Mouse (Mus musculus) forebrain, embryonic 14.5 days (tissue): ENCODE measurements around the gene Irx4. TPM values are rescaled to one million over a fixed set of nuclear protein-coding genes. Genes with fewer than 3 reads are reported as not detected.

ENCODE experiments used
- ATAC-seq: fragments of 200-750 bp; cut with Nextera tagmentation; 2 replicates; pipeline ENCODE4 v1.8.0; 2017; ENCODE audit warnings: mild to moderate bottlenecking, moderate library complexity
- DNase-seq: peaks from one replicate; pipeline ENCODE4 v3.0.0-alpha.2; 2015; ENCODE audit warnings: low spot score
- H3K27ac ChIP-seq: fragments of 300-500 bp; sonication (generic); 2 replicates; pipeline ENCODE4 v1.5.1; 2014; ENCODE audit warnings: low read depth, mild to moderate bottlenecking, control low read depth, low read length, moderate library complexity
- H3K27me3 ChIP-seq: fragments of 300-500 bp; sonication (generic); replicated peaks from 2 replicates; pipeline ENCODE4 v1.6.1; 2014; ENCODE audit warnings: low read length, control low read depth, mixed read lengths; ENCODE audit not compliant: control insufficient read depth, insufficient read depth
- H3K36me3 ChIP-seq: fragments of 300-500 bp; sonication (generic); 2 replicates; pipeline ENCODE4 v1.6.1; 2014; ENCODE audit warnings: low read length, control low read depth; ENCODE audit not compliant: control insufficient read depth, insufficient read depth
- H3K4me1 ChIP-seq: fragments of 300-500 bp; sonication (generic); 2 replicates; pipeline ENCODE4 v1.6.1; 2014; ENCODE audit warnings: antibody characterized with exemption, low read length, control low read depth; ENCODE audit not compliant: control insufficient read depth, insufficient read depth
- H3K4me2 ChIP-seq: fragments of 300-500 bp; sonication (generic); 2 replicates; pipeline ENCODE4 v1.6.1; 2014; ENCODE audit warnings: mild to moderate bottlenecking, control low read depth, low read length
- H3K4me3 ChIP-seq: fragments of 300-500 bp; sonication (generic); 2 replicates; pipeline ENCODE4 v1.5.1; 2014; ENCODE audit warnings: low read depth, low read length, control low read depth
- H3K9ac ChIP-seq: fragments of 300-500 bp; sonication (generic); 2 replicates; pipeline ENCODE4 v1.6.1; 2014; ENCODE audit warnings: mild to moderate bottlenecking, low read length, control low read depth, moderate library complexity
- H3K9me3 ChIP-seq: fragments of 300-500 bp; sonication (generic); replicated peaks from 2 replicates; pipeline ENCODE4 v1.6.1; 2016; ENCODE audit warnings: low read length, control low read depth, mixed read lengths; ENCODE audit not compliant: control insufficient read depth
- WGBS: fragments of 180-500 bp; shearing (Covaris S2); extraction: QIAGEN DNeasy Blood & Tissue Kit; methylation state at CpG from one replicate; pipeline ENCODE4 v1.1.7; 2014; 5-methylcytosine and 5-hydroxymethylcytosine counted together
- polyA plus RNA-seq: library from polyadenylated mRNA; unstranded; fragments of >200 nt; fragmentation: Nextera tagmentation; extraction: Ambion mirVana; gene quantifications from 2 replicates; pipeline ENCODE4 v1.2.1, GENCODE M21; 2014

Irx4 gene
- polyA plus RNA-seq, 1 experiment from 2014 or later, result 0.06 TPM

GRCm38 (mm10) chr13:73305398-73306084, 45.3 kb downstream of the Irx4 start:
- Histone ChIP-seq H3K27ac (no peak overlapping the region), H3K9ac (no peak overlapping the region), H3K9me3 (no peaks in the 10 kb centered on the region), H3K4me1 (peaks cover 7% of the 10 kb centered on the region), H3K27me3 (no peaks in the 10 kb centered on the region), H3K4me3 (no peak overlapping the region), H3K36me3 (no peaks in the 10 kb centered on the region), H3K4me2 (no peak overlapping the region)
- WGBS, result 16% methylated on average over 8 of the region's 8 CpGs
- DNase-seq (peak; percentile 51), ATAC-seq (peak; percentile 74)

DNA sequence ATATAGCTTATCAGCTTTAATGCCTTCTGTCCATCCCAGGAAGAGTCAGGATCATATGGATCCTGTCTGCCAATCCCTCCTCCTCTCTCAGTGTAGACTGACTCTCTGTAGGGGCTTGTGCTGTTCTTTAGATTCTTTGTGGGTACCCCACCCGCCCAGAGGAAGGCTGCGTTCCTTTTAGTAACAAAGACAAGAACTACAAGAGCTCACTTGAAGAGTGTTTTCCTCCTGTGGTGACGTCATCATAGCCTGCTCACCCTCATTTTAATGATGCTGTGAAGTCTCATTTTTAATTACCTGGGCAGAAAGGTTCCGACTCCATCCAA, 45.8 kb downstream of the Irx4 start:
- Histone ChIP-seq H3K27me3 (no peaks in the 10 kb centered on the region), H3K4me2 (no peak overlapping the region), H3K4me1 (peaks cover 7% of the 10 kb centered on the region), H3K36me3 (no peaks in the 10 kb centered on the region), H3K9ac (no peak overlapping the region), H3K4me3 (no peak overlapping the region), H3K9me3 (no peaks in the 10 kb centered on the region), H3K27ac (no peak overlapping the region)
- 12% methylated on average over 4 of the region's 4 CpGs for WGBS
- ATAC-seq (peak; percentile 30), DNase-seq (no peak)

- DNase-seq, result no peak
- WGBS, result 33% methylated on average over 4 of the region's 4 CpGs
These were observed 46.2 kb downstream of the Irx4 start for GRCm38 (mm10) chr13:73306430-73306829.

DNA sequence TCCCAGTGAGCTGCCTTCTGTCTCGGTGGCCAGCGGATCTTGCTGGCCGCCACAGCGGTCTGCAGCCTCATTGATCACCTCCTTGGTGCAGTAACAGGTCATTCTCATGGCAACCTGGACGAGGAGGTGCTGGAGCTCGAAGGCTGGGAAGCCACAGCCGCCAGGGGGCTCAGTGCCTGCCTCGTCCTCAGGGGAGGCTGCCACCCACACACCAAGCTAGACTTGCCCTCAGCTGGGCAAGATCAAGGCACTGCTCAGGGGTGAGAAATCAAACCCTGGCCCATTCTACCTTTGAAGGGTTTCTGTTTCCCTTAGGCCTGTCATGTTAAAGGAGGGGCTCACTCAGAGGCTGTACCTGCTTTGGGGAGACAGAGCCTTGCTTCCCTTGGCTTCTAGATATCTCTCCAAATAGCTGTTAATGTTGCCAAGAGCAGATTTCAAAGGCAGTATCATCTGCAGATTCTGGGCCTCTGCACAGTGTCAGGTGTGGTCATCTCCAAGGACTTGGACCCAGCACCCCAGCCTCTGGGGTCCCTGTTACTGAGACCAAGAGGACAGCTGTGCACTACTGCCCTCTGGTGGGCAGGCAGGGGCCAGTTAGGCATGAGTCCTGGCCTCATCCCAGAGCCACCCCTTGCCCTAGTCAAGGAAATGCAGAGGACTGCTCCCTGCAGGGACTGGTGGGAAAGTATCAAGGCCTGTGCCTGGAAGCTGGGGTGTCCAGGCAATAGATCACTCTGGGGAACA, 50.1 kb downstream of the Irx4 start:
- H3K9ac ChIP-seq, result no peak overlapping the region
- ATAC-seq, result peak; percentile 57

More at GRCm38 (mm10) chr13:73306430-73306829, 46.2 kb downstream of the Irx4 start:
- Histone ChIP-seq H3K9me3 (no peaks in the 10 kb centered on the region), H3K27ac (no peak overlapping the region; the same call in 1 of the 2 replicates), H3K27me3 (no peaks in the 10 kb centered on the region), H3K4me3 (no peak overlapping the region), H3K4me1 (peaks cover 7% of the 10 kb centered on the region), H3K9ac (no peak overlapping the region), H3K4me2 (no peak overlapping the region), H3K36me3 (no peaks in the 10 kb centered on the region)
- peak; percentile 43; the same call in 1 of the 2 replicates for ATAC-seq

More for the DNA sequence above, 50.1 kb downstream of the Irx4 start:
- peaks cover 7% of the 10 kb centered on the region for H3K4me1 ChIP-seq
- H3K27ac ChIP-seq, result no peak overlapping the region
- WGBS, result 25% methylated on average over 8 of the region's 8 CpGs
- H3K4me3 ChIP-seq, result no peak overlapping the region
- H3K9me3 ChIP-seq, result no peaks in the 10 kb centered on the region
- no peaks in the 10 kb centered on the region for H3K27me3 ChIP-seq
- H3K36me3 ChIP-seq, result no peaks in the 10 kb centered on the region
- peak; percentile 62 for DNase-seq
- no peak overlapping the region for H3K4me2 ChIP-seq

Other genes with a start within 250 kb of the Irx4 start
- gene Mrpl36, start 68.0 kb downstream of the Irx4 start, polyA plus RNA-seq, result 94.9 and 113 TPM in 2 replicates
- 330 and 443 TPM in 2 replicates for gene Ndufs6, start 68.1 kb downstream of the Irx4 start, polyA plus RNA-seq
- gene Lpcat1, start 206.7 kb downstream of the Irx4 start, polyA plus RNA-seq, result 54.7 TPM in 2 replicates